Mouse (Mus musculus) cerebellum, adult (tissue): ENCODE data around the gene Gm43552.
"Not testable (repeated sequence)": the region's sequence is repeated elsewhere in the genome, so short reads cannot be mapped to it uniquely, and the experiment has no call there.

ENCODE experiments used
- ATAC-seq: cut with Nextera tagmentation; 2 replicates; pipeline ENCODE4 v1.9.2; 2017; ENCODE audit warnings: mild to moderate bottlenecking, moderate library complexity, mixed read lengths; ENCODE audit not compliant: insufficient number of reproducible peaks, low FRiP score, low TSS enrichment

Gm43552 gene

DNA sequence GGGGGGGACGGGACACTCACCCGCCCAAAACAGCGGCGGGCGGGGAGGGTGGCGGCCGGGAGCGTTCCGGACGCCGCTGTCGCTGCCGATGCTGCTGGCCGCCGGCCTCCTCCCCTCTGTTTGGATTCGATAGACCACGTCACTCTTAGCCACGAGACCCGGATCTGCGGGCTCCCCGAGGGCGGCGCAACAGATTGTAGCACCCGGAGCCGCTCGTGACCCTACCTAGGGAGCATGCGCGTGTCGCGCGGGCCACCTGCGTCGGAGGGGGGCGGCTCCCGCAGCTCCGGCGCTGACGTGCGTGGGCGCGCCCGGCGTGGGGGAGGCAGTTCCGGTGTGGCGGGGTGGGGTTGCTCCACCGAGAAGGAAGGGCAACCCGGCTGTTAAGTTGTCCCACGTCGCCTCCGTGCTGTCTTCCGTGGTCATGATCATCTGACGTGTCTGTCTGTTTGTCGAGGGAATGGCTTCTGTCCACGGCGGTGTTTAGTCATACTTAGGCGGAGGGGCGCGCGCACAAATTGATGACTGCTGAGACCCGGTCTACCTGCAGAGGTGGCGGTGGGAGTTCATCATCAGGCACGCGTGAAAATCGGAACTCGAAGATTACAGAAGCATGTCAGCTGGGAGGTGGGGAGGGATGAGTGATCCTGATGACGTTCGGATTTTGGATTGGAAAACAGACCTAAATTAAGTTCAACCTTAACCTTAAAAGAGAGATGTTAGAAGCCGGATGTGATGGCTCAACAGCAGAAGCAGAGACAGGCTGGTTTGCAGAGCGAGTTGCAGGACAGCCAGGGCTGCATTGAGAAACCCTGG, at the start of gene Gm43552:
Gene Gm43552, minus strand, starts transcription at position 118 of the 816 bp plus-strand sequence.
- ATAC-seq, result peak; percentile 90

DNA sequence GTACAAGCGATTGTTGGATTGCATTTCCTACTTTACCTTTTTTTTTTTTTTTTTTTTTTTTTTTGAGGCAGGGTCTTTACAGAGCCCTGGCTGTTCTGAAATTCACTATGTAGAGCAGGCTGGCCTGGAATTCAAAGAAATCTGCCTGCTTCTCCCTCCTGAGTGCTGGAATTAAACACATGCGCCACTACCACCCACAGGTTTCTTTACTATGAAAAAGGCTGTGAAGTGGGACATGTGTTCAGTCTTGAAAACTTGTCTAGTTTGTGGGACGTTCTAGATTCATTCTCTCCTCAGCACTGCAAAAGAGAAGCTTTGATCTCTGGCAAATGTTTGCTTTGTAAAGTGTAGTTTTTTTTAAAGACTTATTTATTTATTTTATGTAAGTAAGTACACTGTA, 49.3 kb upstream of the Gm43552 start:
- no peak for ATAC-seq

DNA sequence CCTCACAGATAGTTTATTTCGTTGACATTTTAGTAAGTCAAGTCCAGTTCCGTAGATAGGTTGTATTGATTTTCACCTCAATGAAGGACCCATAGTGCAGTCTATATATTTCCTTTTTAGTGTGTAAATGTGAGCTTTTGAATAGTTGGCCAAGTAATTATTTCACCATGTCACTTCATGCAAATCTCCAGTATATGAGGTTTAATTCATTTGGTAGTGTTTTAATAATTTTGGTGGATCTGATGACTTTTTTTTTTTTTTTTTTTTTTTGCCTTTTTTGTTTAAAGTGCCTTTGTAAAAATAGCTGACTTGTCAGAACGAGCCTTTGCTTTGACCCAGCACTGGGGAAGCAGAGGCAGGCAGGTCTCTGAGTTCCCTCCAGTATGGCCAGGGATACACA, 47.2 kb upstream of the Gm43552 start:
- no peak for ATAC-seq

DNA sequence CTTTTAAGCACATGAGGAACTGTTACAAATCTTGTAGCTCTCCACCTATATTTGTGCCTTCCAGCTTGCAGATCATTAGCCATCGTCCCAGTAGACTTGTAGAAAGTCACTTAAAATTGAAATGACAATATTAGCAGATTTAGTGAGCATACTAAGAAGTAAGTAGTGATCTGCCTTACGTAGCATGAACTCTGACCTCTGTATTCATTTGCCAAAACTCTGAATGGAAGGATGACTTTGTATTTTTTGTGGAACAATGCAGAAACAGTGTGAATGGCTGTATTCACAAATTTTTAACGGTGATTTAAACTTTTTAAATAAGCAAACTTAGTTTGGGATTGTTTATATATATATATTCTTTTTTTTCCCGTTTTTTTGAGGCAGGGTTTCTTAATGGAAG, 46.2 kb upstream of the Gm43552 start:
- no peak for ATAC-seq

DNA sequence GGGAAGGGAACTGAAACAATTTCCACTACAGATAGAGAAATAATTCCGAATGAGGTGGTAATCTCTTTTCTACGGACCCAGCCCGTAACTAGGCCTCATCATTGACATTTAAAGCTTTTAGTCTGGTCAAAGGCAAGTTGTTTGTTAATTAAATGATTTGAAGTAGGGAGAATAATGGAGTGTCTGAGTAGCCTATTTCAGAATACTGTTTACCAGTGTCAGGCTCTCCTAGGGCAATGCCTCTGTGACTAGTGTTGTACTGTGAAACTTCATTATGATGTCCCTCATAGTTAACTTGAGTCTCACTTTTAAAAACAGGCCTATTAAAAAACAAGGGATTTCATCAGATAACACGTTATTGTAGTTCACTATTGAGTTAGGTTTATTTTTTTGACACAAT, 45.5 kb upstream of the Gm43552 start:
- no peak for ATAC-seq

DNA sequence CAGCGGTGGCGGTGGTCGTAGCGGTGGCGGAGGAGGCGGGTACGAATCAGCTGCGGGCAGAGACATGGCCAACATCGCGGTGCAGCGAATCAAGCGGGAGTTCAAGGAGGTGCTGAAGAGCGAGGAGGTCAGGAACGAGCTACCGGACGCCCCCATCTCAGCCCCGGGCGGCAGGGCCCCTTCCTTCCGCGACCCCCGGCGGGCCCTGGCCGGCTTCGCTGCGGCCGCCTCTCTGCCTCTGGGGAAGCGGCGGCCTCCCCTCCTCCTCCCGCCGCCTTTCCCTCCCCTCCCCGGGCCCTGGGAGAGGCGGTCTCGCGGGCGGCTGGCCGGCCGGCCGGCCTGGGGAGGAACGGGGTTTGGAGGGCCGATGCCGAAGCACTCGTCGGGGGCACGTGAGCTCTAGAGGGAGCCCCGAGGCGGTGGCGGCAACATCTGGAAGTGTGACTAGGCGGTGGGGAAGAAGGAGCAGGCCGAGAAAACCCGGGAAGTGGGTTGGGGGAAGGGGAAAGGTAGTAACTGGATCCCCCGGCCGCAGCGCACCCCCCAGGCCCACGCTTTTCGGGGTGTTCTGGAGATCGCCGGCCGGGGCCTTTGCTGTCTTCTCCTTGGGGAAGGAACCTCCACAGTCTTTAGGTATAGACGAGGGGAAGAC, 44.9 kb upstream of the Gm43552 start:
- ATAC-seq, result peak; percentile 63

DNA sequence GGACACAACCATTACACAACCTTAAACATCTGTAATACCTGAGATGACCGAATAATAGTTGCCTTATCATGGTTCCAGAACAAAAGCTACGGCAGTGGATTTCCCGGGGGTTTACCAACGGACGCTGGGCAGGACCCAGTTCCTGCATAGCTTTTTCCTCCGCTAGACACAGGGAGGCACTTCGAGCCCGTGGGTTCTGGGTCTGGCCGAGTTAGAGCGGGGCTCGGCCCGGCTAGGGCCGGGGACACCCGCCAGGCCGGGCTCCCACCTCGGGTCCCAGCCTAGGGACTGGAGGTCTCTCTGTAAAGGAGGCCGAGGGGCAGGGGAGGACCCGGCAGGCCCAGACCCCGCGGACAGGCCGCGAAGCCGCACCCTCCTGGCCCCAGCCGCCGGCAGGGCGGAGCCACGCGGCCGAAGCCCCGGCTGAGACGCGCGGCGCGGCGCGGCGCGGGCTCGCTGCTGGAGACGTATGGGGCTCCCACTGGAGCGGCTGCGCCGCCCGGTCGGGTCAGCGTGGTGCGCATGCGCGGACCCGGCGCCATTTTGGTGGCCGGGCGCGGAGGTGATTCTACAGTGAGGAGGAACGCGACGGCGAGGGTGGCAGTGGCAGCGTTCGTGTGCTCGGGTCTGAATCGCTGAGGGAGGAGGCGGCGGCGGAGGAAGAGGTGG, 44.3 kb upstream of the Gm43552 start, which contains the start of the genes Smim14 and Ube2k:
Gene Smim14, minus strand, starts transcription at position 434 of the 669 bp plus-strand sequence.
Gene Ube2k, plus strand, starts transcription at position 483 of the 669 bp plus-strand sequence.
- ATAC-seq, result peak; percentile 93

DNA sequence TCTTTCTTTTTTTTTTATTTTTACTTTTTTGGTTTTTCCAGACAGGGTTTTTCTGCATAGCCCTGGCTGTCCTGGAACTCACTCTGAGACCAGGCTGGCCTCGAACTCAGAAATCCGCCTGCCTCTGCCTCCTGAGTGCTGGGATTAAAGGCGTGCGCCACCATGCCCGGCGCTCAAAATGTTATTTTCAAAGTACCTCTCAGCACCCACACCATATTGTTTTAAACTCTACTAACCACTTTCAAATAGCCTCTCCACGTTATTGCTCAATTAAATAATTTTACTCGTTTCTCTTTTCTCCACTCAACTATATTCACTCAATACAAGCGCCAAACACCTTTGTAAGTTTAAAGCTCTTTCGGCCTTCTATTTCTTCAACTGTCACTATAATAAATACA, 43.4 kb upstream of the Gm43552 start:
- not testable (repeated sequence) for ATAC-seq

DNA sequence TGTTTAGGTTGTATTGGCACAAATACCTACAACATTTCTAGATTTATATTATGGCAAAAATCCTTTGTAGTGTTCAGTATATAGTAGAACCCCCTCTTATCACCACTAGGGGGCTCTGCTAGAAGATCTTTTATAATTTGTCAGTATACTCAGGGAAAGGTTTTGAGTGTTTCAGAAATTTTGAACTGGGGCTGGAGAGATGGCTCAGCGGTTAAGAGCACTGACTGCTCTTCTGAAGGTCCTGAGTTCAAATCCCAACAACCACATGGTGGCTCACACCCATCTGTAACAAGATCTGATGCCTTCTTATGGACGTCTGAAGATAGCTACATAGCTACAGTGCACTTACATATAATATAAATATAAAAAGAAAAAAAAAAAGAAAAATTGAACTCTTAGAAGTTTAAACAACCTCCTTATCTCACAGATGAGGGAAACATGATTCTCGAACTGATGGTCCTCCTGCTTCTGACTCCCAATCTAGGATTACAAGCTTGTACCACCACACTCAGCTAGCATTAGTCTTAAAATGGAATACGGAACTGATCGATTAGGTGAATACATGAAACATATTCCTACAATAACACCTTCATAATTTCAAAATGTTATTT, 42.9 kb upstream of the Gm43552 start:
- 0 out of 2 replicates have a peak, but pooled peaks have one; percentile 48 for ATAC-seq

DNA sequence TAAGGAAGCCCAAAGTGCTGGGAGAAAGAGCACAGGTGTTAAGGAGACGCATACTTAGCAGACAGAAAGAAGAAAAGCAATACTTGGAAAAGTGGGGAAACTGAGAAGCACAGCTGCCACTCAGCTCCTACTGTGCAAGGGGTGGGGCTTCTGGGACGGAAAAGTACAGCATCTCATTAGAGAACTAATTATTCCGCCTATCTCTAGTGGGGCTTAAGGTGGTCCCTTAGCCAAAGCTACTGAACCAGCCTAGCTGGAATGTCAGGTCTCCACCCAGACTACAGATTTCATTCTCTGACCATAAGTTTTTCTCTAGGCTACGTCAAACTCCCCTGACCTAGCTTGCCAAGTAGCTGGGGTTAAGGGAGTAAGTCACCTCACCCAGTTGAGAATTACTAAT, 41.9 kb upstream of the Gm43552 start:
- ATAC-seq, result no peak

DNA sequence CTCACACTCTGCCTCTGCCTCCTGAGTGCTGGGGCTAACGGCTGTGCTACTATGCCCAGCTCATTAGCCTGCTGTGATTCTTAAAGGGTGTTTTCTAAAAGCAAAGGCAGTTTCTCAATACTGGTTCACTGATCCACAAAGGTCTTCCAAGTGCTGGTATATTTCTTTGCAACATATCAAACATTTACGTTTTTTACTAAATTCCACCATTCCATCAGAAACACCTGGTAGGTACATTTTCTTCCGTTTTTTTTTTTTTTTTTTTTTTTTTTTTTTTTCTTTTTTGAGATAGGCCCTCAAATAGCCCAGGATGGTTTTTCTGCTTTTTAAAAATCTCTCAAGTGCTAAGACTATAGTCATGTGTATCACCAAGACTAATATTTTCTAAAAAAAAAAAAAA, 38.6 kb upstream of the Gm43552 start:
- ATAC-seq, result no peak

DNA sequence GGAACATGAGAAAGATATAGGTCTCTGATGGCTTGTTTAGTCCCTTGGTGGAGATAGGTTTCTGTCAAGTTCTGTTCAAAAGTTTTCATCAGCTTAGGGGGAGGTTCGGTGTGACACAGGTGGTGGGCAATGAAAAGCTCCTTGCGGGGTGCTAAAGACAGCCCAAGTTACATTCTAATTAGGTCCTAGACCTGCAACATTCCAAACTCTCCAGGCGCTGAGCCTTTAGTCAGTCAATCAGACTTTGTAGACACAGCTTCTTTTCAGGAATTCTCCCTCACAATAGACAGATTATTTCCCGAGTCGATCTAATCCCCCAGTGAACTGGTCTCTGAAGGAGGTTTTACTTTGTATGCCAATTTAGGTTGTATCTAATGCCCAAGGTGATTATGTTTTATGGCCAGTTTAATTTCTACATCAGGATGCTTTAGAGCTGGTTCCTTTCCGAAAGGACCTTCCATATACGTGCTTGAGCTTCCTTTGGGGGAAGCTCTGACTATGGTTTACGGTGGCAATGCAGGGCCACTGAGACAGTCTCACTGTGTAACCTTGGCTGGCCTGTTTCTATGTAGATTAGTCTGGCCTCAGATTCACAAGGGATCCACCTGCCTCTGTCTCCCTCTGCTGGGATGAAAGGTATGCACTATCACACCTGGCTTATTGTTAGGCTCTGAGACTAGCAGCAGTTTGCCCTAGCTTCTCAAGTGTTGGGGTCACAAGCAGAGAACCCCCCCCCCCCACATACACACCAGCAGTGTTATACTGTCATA, 33.2 kb upstream of the Gm43552 start:
- ATAC-seq, result no peak

DNA sequence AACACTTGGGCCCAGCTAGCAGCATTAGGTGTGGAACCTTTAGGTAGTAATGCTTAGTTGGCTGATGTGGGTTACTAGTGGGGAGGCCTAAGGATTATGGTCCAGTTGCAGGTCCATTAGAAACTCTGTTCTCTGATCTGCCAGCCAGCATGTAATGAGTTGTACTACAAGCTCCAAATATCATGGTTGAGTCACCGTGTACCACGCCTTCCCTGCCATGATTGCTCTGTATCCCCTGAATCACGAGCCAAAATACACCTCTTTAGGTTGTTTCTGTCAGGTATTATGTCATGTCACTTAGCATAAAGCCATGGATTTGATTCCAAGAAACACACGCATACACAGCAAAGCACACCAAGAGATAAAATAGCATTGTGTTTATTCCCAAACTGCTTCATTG, 32.2 kb upstream of the Gm43552 start:
- ATAC-seq, result no peak

DNA sequence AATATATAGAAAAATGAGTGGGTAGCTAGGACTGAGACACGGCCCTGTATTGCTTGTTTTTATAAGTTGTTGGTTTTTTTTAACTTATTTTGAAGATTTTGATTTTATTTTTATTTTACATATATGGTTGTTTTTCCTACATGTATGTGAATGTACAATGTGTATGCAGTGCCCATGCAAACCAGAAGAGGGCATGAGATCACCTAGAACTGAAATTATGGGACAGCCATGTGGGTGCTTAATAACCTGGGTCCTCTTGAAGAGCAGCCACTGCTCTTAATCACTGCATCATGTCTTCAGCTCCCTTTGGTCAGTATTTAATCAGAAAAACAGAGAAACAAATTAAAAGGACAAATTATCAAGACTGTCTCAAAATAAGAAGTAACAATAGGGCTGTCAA, 29.2 kb upstream of the Gm43552 start:
- no peak for ATAC-seq

DNA sequence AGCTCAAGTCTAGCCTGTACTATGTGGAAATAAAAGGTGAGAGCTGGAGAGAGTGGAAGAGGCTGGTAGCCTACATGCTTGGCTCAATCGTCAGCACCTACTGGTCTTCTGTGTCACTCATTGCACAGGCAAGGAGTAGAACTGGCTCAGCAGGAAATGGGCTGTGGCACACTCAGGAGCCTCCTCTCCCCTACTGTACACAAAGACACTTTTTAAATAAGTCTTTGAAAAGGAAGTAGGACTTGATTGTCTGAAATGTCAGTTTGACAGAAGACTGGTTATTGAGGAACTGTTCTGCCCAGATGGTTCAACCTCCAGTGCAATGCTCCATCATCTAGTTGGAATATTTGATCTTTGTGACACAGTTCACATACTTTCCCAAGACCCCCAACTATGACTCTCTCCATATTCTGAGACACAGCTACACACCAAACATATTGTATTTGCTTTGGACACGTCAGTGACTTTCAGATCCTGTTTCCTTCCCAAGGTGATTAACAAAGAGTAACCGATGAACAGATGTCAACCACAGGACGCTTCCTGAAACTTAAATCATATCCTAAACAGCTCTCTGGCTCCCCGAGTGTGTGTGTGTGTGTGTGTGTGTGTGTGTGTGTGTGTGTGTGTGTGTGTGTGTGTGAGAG, 22.1 kb upstream of the Gm43552 start:
- ATAC-seq, result no peak

DNA sequence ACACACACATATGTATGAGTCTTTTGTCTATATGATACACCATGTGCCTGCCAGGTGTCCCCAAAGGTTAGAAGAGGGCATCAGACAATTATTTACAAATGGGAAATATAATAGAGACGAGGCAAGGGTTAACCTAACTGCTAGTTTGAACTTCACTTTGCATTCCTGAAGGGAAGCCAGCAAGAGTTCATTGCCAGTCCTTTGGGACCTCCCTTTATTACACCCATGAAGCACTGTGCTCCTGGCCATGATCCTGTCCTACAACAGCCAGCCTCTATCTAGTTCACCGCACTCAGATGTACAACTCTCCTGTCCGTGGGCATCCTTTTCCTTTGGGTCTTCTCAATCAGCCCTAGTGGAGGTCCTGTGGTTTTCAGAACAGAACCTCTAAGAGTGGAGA, 20.9 kb upstream of the Gm43552 start:
- ATAC-seq, result no peak

DNA sequence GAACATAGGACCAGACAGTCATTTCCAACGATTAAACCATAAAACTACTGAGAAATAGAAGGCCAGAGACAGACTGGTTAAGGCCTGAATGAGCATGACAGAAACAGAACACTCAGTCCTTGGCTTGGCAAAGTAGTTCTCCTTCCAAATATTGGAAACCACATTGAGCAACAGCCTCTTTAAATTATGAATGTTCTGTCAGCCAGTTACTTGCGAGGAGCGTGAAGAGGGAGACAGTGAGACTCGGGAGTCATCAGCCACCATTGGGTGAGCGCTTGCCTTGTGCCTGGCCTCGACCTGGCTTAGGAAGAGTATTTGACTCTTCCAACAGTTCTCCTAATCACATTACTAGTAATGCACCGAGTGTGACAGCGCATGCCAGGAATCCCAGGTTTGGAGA, 15.8 kb upstream of the Gm43552 start:
- no peak for ATAC-seq

DNA sequence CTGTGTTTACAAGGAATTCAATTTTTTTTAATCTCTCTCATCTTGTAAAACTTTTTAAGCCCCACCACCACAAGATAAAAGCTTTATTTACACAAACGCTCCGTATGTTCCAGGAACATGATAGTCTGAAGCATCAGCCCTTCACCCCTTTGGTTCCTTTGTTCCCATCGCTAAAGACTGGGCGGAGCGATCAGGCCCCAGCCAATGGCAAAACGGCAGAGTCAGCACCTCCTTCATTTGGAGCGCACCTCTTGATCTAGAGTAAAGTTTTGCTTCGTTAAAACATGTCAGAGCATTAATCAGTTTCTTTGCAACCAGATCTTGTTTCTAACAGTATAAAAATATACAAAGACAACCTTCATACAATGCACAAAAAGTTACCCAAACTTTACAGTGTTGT, 13.2 kb upstream of the Gm43552 start:
- ATAC-seq, result no peak

DNA sequence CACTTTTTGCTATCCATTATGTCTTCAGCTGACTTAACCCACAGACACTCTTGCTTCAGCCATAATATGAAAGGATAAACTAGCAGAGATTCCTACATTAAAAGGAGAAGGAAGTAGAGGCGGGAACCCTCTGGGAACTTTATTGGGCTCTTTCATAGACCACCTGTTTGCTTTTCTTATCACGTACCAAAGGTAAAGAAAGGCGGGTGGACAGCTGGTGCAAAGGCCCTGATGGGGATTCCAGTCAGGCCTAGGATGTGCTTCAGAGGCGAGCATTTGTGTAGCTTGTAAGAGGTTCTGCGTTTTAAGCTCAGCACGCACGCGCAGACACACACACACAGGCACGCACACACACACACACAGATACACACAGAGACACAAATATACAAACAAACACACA, 8.8 kb upstream of the Gm43552 start:
- ATAC-seq, result no peak

DNA sequence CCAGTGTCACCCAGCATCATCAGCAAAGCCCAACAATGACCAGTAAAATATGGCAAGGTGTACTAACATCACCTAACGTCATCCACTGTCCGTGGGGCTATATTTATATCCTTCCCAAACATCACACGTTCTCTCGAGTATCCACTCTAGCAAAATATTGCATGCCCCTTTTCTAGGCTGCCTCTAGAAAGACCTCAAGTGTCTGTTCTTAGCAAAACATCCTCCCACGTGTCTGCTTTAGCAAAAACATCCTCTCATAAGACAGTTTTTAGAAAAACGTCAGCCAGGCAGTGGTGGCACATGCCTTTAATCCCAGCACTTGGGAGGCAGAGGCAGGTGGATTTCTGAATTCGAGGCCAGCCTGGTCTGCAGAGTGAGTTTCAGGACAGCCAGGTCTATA, 7.6 kb upstream of the Gm43552 start:
- ATAC-seq, result no peak
